Mouse (Mus musculus) forebrain, embryonic 11.5 days (tissue): ENCODE measurements around the gene Cacna1s. TPM values are rescaled to one million over a fixed set of nuclear protein-coding genes. Genes with fewer than 3 reads are reported as not detected.

Experiments used
- ATAC-seq: fragments of 200-750 bp; cut with Nextera tagmentation; replicated peaks from 2 replicates; pipeline ENCODE4 v1.8.0; 2017; ENCODE audit warnings: moderate TSS enrichment; ENCODE audit not compliant: low FRiP score
- DNase-seq: peaks from one replicate; pipeline ENCODE4 v3.0.0-alpha.2; 2017; ENCODE audit warnings: low spot score
- H3K27ac ChIP-seq: fragments of 300-500 bp; sonication (generic); 2 replicates; pipeline ENCODE4 v1.5.1; 2014; ENCODE audit warnings: low read depth, low read length
- H3K27me3 ChIP-seq: fragments of 300-500 bp; sonication (generic); 2 replicates; pipeline ENCODE4 v1.6.1; 2014; ENCODE audit warnings: mild to moderate bottlenecking, low read length, mixed read lengths; ENCODE audit not compliant: control insufficient read depth, insufficient read depth
- H3K36me3 ChIP-seq: fragments of 300-500 bp; sonication (generic); 2 replicates; pipeline ENCODE4 v1.6.1; 2014; ENCODE audit warnings: mild to moderate bottlenecking, low read length, moderate library complexity, mixed read lengths; ENCODE audit not compliant: control insufficient read depth, insufficient read depth
- H3K4me1 ChIP-seq: fragments of 300-500 bp; sonication (generic); replicated peaks from 2 replicates; pipeline ENCODE4 v1.6.1; 2014; ENCODE audit warnings: low read length, mixed read lengths; ENCODE audit not compliant: control insufficient read depth, insufficient read depth
- H3K4me2 ChIP-seq: fragments of 300-500 bp; sonication (generic); 2 replicates; pipeline ENCODE4 v1.6.1; 2014; ENCODE audit warnings: low read depth, mild to moderate bottlenecking, low read length, moderate library complexity, mixed read lengths; ENCODE audit not compliant: severe bottlenecking
- H3K4me3 ChIP-seq: fragments of 300-500 bp; sonication (generic); 2 replicates; pipeline ENCODE4 v1.5.1; 2014; ENCODE audit warnings: low read depth, low read length
- H3K9ac ChIP-seq: fragments of 300-500 bp; sonication (generic); 2 replicates; pipeline ENCODE4 v1.6.1; 2014; ENCODE audit warnings: low read length
- H3K9me3 ChIP-seq: fragments of 300-500 bp; sonication (generic); 2 replicates; pipeline ENCODE4 v1.6.1; 2016; ENCODE audit warnings: low read length, mixed read lengths; ENCODE audit not compliant: control insufficient read depth
- WGBS: fragments of 180-500 bp; shearing (Covaris S2); extraction: QIAGEN DNeasy Blood & Tissue Kit; methylation state at CpG from one replicate; pipeline ENCODE4 v1.1.7; 2014; 5-methylcytosine and 5-hydroxymethylcytosine counted together
- polyA plus RNA-seq: library from polyadenylated mRNA; unstranded; fragments of >200 nt; fragmentation: Nextera tagmentation; extraction: Ambion mirVana; gene quantifications from 2 replicates; pipeline ENCODE4 v1.2.1, GENCODE M21; 2014

The Cacna1s gene
- polyA plus RNA-seq, 1 experiment from 2014 or later, result 0.20 TPM

GRCm38 (mm10) chr1:136116183-136116582 lies 63.6 kb downstream of the Cacna1s start:
- Histone ChIP-seq H3K27ac (no peak overlapping the region), H3K4me2 (no peak overlapping the region), H3K4me1 (no peaks in the 10 kb centered on the region; the same call in 1 of the 2 replicates), H3K9me3 (no peaks in the 10 kb centered on the region), H3K4me3 (no peak overlapping the region), H3K36me3 (no peaks in the 10 kb centered on the region), H3K9ac (no peak overlapping the region), H3K27me3 (no peaks in the 10 kb centered on the region)
- 32% methylated on average over 3 of the region's 3 CpGs for WGBS
- DNase-seq, result peak; percentile 74
- ATAC-seq, result no peak

DNA sequence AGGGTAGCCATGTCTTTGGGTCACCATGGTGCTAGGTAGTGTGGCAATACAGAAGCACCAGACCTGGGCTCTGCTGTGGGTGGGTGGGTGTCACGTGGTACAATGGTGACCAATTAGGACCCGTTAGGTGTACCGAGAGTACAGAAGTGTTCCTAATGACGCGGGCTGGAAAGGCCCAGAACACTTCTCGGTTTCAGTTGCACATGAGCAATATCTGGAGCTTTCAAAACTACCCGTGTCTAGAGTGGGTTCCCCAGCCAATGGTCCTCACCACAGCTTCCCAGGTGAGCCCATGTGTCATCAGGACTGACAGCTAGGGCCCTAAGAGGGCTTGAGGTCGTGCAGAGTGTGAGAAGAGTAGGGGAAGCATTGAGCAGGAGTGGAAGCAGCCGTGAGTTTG lies 64.5 kb downstream of the Cacna1s start:
- Histone ChIP-seq H3K9me3 (no peaks in the 10 kb centered on the region), H3K4me1 (no peaks in the 10 kb centered on the region; the same call in 1 of the 2 replicates), H3K36me3 (no peaks in the 10 kb centered on the region), H3K4me2 (no peak overlapping the region), H3K4me3 (no peak overlapping the region), H3K9ac (no peak overlapping the region), H3K27me3 (no peaks in the 10 kb centered on the region), H3K27ac (no peak overlapping the region)
- no peak for ATAC-seq
- no peak for DNase-seq
- 83% methylated on average over 9 of the region's 9 CpGs for WGBS

DNA sequence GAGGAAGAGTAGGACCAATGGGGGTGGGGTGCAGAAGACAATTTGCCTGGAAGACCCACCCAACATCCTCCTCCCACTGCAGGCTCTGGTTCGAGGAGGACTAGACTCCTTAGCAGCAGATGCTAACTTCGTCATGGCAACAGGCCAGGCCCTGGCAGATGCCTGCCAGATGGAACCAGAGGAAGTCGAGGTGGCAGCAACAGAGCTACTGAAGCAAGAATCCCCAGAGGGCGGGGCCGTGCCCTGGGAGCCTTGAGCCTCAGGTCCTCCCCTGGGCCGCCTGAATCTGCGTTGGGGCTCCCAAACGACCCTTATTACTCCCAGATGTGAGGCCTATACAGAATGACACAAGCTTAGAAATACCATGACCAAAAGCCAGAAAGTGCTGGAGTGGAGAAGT lies 66.3 kb downstream of the Cacna1s start:
- 0 out of 2 replicates have a peak, but pooled peaks have one; percentile 23 for ATAC-seq
- WGBS, result 50% methylated on average over 8 of the region's 8 CpGs
- Histone ChIP-seq H3K4me2 (no peak overlapping the region), H3K27me3 (no peaks in the 10 kb centered on the region), H3K27ac (no peak overlapping the region), H3K4me3 (no peak overlapping the region), H3K9me3 (no peaks in the 10 kb centered on the region), H3K9ac (no peak overlapping the region), H3K4me1 (no peaks in the 10 kb centered on the region; the same call in 1 of the 2 replicates), H3K36me3 (no peaks in the 10 kb centered on the region)
- DNase-seq, result no peak

GRCm38 (mm10) chr1:136119571-136120262 lies 67.2 kb downstream of the Cacna1s start:
- no peaks in the 10 kb centered on the region for H3K27me3 ChIP-seq
- no peak overlapping the region for H3K27ac ChIP-seq
- ATAC-seq, result no peak
- no peaks in the 10 kb centered on the region; the same call in 1 of the 2 replicates for H3K4me1 ChIP-seq
- no peak overlapping the region for H3K4me3 ChIP-seq
- no peak for DNase-seq
- no peak overlapping the region for H3K9ac ChIP-seq
- no peak overlapping the region for H3K4me2 ChIP-seq
- H3K36me3 ChIP-seq, result no peaks in the 10 kb centered on the region
- WGBS, result 79% methylated on average over 7 of the region's 7 CpGs
- H3K9me3 ChIP-seq, result no peaks in the 10 kb centered on the region

DNA sequence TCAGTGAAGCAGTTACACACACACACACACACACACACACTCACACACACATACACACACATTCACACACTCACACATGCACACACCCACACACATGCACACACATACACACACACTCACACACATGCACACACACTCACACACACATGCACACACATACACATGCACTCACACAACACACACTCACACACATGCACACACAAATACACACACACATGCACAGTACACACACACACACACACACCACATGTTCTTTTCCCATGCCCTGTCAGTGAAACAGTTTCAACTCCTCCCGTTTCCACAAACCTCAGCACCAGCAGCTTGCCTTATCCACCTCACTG lies 67.7 kb downstream of the Cacna1s start:
- H3K27ac ChIP-seq, result no peak overlapping the region

DNA sequence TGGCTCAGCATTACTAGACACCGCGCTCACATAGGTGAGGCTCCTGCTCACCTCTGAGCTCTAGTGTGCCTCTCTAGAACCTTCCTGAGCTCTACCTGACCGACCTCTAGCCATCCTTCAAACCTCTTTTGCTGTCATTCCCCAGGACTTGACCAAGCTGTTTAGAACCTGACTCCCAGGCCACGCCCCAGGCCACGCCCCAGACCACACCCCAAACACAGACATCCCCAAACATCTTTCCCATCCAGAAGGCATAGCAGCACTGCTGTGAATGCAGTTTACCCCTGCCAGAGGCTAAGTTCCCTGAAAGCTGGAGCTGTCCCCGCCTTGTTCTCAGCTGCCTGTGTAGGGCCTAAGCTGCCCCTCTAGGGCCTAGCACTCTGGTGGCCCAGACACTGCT lies 68.2 kb downstream of the Cacna1s start:
- WGBS, result 38% methylated on average over 6 of the region's 6 CpGs
- no peak for DNase-seq
- no peak overlapping the region for H3K4me3 ChIP-seq
- no peak overlapping the region for H3K4me2 ChIP-seq
- H3K4me1 ChIP-seq, result no peaks in the 10 kb centered on the region; the same call in 1 of the 2 replicates
- no peaks in the 10 kb centered on the region for H3K27me3 ChIP-seq
- ATAC-seq, result no peak
- no peak overlapping the region for H3K27ac ChIP-seq
- H3K9ac ChIP-seq, result no peak overlapping the region
- no peaks in the 10 kb centered on the region for H3K36me3 ChIP-seq
- no peaks in the 10 kb centered on the region for H3K9me3 ChIP-seq

More for the DNA sequence above, 67.7 kb downstream of the Cacna1s start:
- DNase-seq (no peak), ATAC-seq (no peak)
- Histone ChIP-seq H3K4me2 (no peak overlapping the region), H3K4me1 (no peaks in the 10 kb centered on the region; the same call in 1 of the 2 replicates), H3K4me3 (no peak overlapping the region), H3K9me3 (no peaks in the 10 kb centered on the region), H3K36me3 (no peaks in the 10 kb centered on the region), H3K27me3 (no peaks in the 10 kb centered on the region), H3K9ac (no peak overlapping the region)
- 95% methylated on average over 1 of the region's 1 CpGs for WGBS

- no peaks in the 10 kb centered on the region for H3K27me3 ChIP-seq
- H3K36me3 ChIP-seq, result no peaks in the 10 kb centered on the region
- no peak for ATAC-seq
- no peak overlapping the region for H3K27ac ChIP-seq
- no peak overlapping the region for H3K9ac ChIP-seq
- no peak for DNase-seq
- no peak overlapping the region for H3K4me3 ChIP-seq
- 86% methylated on average over 8 of the region's 8 CpGs for WGBS
- no peak overlapping the region for H3K4me2 ChIP-seq
- H3K4me1 ChIP-seq, result no peaks in the 10 kb centered on the region; the same call in 1 of the 2 replicates
- no peaks in the 10 kb centered on the region for H3K9me3 ChIP-seq
Measured at GRCm38 (mm10) chr1:136122030-136122429, 69.5 kb downstream of the Cacna1s start.

DNA sequence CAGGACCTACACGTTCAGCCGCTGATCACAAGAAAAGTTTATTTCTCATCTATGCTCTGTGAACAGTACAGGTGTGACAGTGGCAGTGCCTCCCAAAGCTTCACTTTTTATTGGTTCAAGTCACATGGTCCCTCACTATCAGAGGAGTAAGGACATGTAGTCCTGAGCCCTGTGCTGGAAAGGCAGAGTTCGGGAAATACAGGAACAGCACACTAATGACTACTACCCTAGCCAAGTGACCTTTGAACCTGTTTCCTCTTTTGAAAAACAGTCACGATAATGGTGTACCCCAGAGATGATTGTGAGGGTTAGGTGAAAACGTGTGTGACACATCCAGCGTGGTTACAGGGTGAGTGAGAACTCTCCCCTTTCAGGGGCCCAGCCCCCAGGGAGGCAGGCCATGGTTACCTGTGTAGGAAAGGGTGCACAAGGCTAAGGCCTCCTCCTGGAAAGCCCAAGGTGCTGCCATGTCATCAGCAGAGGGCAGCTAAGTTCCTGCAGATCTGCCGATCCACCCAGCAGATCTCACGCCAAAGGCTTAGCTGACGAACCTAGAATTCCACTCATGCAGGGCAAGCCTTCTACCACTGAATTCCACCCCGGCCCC lies 73.7 kb downstream of the Cacna1s start:
- WGBS, result 84% methylated on average over 10 of the region's 10 CpGs
- ATAC-seq, result no peak
- Histone ChIP-seq H3K4me1 (peaks cover 2% of the 10 kb centered on the region; the same call in 1 of the 2 replicates), H3K27ac (no peak overlapping the region), H3K9ac (no peak overlapping the region), H3K4me3 (no peak overlapping the region), H3K9me3 (no peaks in the 10 kb centered on the region), H3K27me3 (peaks cover 2% of the 10 kb centered on the region), H3K4me2 (no peak overlapping the region), H3K36me3 (no peaks in the 10 kb centered on the region)
- DNase-seq, result no peak

DNA sequence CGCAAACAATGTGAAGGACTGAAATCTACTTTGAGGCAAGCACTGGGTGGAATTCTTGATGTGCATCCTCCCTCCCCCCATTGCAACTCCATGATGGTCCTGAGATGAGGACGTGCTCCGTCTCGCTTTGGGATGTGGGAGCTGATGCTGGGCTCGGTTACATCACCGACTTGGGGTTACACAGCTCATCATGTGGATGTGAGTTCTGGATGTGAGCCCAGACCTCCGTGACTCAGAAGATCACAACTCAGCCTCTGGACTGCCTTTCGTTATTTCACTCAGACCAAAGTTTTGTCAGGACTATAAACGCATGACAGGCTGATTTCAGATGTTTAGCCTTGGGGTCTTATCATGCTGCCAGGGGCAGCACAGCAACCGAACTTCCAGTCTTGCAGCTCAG lies 74.3 kb downstream of the Cacna1s start:
- no peaks in the 10 kb centered on the region for H3K9me3 ChIP-seq
- no peak overlapping the region for H3K4me2 ChIP-seq
- DNase-seq, result no peak
- no peak overlapping the region for H3K4me3 ChIP-seq
- no peak overlapping the region for H3K27ac ChIP-seq
- peaks cover 2% of the 10 kb centered on the region for H3K27me3 ChIP-seq
- no peak for ATAC-seq
- 87% methylated on average over 10 of the region's 10 CpGs for WGBS
- H3K36me3 ChIP-seq, result no peaks in the 10 kb centered on the region
- H3K4me1 ChIP-seq, result peaks cover 3% of the 10 kb centered on the region; the same call in 1 of the 2 replicates
- H3K9ac ChIP-seq, result no peak overlapping the region
